Mouse (Mus musculus) cerebellum, adult 2 months (tissue): ENCODE measurements around the gene Ptcd1. TPM values are rescaled to one million over a fixed set of nuclear protein-coding genes. Genes with fewer than 3 reads are reported as not detected.
"Not testable (repeated sequence)": the region's sequence is repeated elsewhere in the genome, so short reads cannot be mapped to it uniquely, and the experiment has no call there.

ENCODE experiments used
- DNase-seq, 2 experiments: peaks; one replicate each; pipeline ENCODE4 v3.0.0; 2021
- H3K27ac ChIP-seq: fragments of 200-500 bp; 2 replicates; pipeline ENCODE4 v1.5.1; 2012; ENCODE audit warnings: low read length, control low read depth, inconsistent platforms; ENCODE audit not compliant: insufficient read depth
- H3K27me3 ChIP-seq: fragments of 200-500 bp; 2 replicates; pipeline ENCODE4 v1.6.1; 2012; ENCODE audit warnings: inconsistent platforms, mild to moderate bottlenecking, low read length, moderate library complexity; ENCODE audit not compliant: control insufficient read depth, insufficient read depth
- H3K4me1 ChIP-seq: fragments of 200-500 bp; 2 replicates; pipeline ENCODE4 v1.6.1; 2011; ENCODE audit warnings: low read length; ENCODE audit not compliant: control insufficient read depth, insufficient read depth
- H3K4me3 ChIP-seq: fragments of 200-500 bp; replicated peaks from 2 replicates; pipeline ENCODE3; 2011; ENCODE audit warnings: mild to moderate bottlenecking, low read depth, low read length, control low read depth; ENCODE audit not compliant: insufficient read depth
- CTCF ChIP-seq: fragments of 200-500 bp; IDR thresholded peaks from 2 replicates; pipeline ENCODE4 v1.5.1; 2011; ENCODE audit warnings: low read depth, mild to moderate bottlenecking, control low read depth, low read length, moderate library complexity, borderline replicate concordance; ENCODE audit not compliant: insufficient read depth
- POLR2A ChIP-seq: fragments of 200-500 bp; IDR thresholded peaks from 2 replicates; pipeline ENCODE4 v1.6.1; 2011; ENCODE audit warnings: low read length, control low read depth, borderline replicate concordance; ENCODE audit not compliant: insufficient read depth
- WGBS: fragments of 180-500 bp; shearing (Covaris S2); methylation state at CpG from one replicate; pipeline ENCODE4 v1.1.7; 2018; 5-methylcytosine and 5-hydroxymethylcytosine counted together
- polyA plus RNA-seq: library from polyadenylated mRNA; depleted of rRNA; stranded (reverse); fragments of >200 nt; gene quantifications from 2 replicates; pipeline ENCODE4 v1.2.3, GENCODE M21; 2012

Gene Ptcd1
- polyA plus RNA-seq, 1 experiment, result 20.2 TPM

GRCm38 (mm10) chr5:145149294-145149693, 17.6 kb downstream of the Ptcd1 start:
- no peak overlapping the region for H3K4me3 ChIP-seq
- DNase-seq, result no peak
- no peaks in the 10 kb centered on the region for H3K27me3 ChIP-seq
- no peaks in the 10 kb centered on the region for H3K4me1 ChIP-seq
- TF ChIP-seq POLR2A (no peak), CTCF (no peak)
- 88% methylated on average over 6 of the region's 6 CpGs for WGBS
- no peak overlapping the region for H3K27ac ChIP-seq

GRCm38 (mm10) chr5:145147748-145148147, 19.2 kb downstream of the Ptcd1 start:
- 86% methylated on average over 5 of the region's 5 CpGs for WGBS

GRCm38 (mm10) chr5:145140611-145141010, 26.3 kb downstream of the Ptcd1 start:
- peak overlapping the region; percentile 98 for H3K4me3 ChIP-seq
- DNase-seq, result no peak
- WGBS, result under 1% methylated on average over 18 of the region's 18 CpGs
- peak overlapping the region; percentile 90 for H3K27ac ChIP-seq
- TF ChIP-seq POLR2A (no peak), CTCF (no peak)
- H3K4me1 ChIP-seq, result no peaks in the 10 kb centered on the region
- no peaks in the 10 kb centered on the region for H3K27me3 ChIP-seq

More at GRCm38 (mm10) chr5:145147748-145148147, 19.2 kb downstream of the Ptcd1 start:
- TF ChIP-seq POLR2A (no peak), CTCF (no peak)
- Histone ChIP-seq H3K27ac (no peak overlapping the region), H3K4me3 (no peak overlapping the region), H3K27me3 (no peaks in the 10 kb centered on the region), H3K4me1 (no peaks in the 10 kb centered on the region)
- no peak for DNase-seq

- Histone ChIP-seq H3K4me3 (peak within 1 kb of the TSS; percentile 98), H3K27ac (peak within 1 kb of the TSS; percentile 90), H3K27me3 (no peaks in the 10 kb centered on the region), H3K4me1 (no peaks in the 10 kb centered on the region)
- DNase-seq, result peak; percentile 95 to 98
- TF ChIP-seq POLR2A (peak; percentile 82), CTCF (no peak)
- WGBS, result under 1% methylated on average over 83 of the region's 84 CpGs
These were observed 27.1 kb downstream of the Ptcd1 start, which contains the start of the genes Pdap1 and Bud31 for GRCm38 (mm10) chr5:145139571-145140519. Gene Pdap1, minus strand, starts transcription at chr5:145140238. Gene Bud31, plus strand, starts transcription at chr5:145140362.

- peak overlapping the region; percentile 98 for H3K4me3 ChIP-seq
- no peak overlapping the region for H3K27ac ChIP-seq
- no peak for DNase-seq
- no peaks in the 10 kb centered on the region for H3K4me1 ChIP-seq
- 1% methylated on average over 6 of the region's 6 CpGs for WGBS
- no peaks in the 10 kb centered on the region for H3K27me3 ChIP-seq
- no peak for TF ChIP-seq POLR2A
- no peak for TF ChIP-seq CTCF
These were observed 28.1 kb downstream of the Ptcd1 start for GRCm38 (mm10) chr5:145138836-145139235.

- not testable (repeated sequence) for DNase-seq, H3K27ac ChIP-seq, H3K4me3 ChIP-seq, H3K4me1 ChIP-seq, H3K27me3 ChIP-seq
- WGBS, result 92% methylated on average over 6 of the region's 6 CpGs
These were observed 33.6 kb downstream of the Ptcd1 start for GRCm38 (mm10) chr5:145133275-145133674.

- Histone ChIP-seq H3K27ac (no peak overlapping the region), H3K27me3 (no peaks in the 10 kb centered on the region), H3K4me3 (no peak overlapping the region), H3K4me1 (no peaks in the 10 kb centered on the region; the same call in 1 of the 2 replicates)
- TF ChIP-seq POLR2A (no peak), CTCF (no peak)
- WGBS, result 69% methylated on average over 3 of the region's 3 CpGs
- no peak for DNase-seq
These were observed 35.9 kb downstream of the Ptcd1 start for GRCm38 (mm10) chr5:145130995-145131394.

GRCm38 (mm10) chr5:145130191-145130590, 36.7 kb downstream of the Ptcd1 start:
- H3K27ac ChIP-seq, result no peak overlapping the region
- no peak for DNase-seq
- no peaks in the 10 kb centered on the region; the same call in 1 of the 2 replicates for H3K4me1 ChIP-seq
- TF ChIP-seq POLR2A, result no peak
- TF ChIP-seq CTCF, result no peak
- 64% methylated on average over 11 of the region's 11 CpGs for WGBS
- H3K4me3 ChIP-seq, result no peak overlapping the region
- H3K27me3 ChIP-seq, result no peaks in the 10 kb centered on the region

- DNase-seq, H3K27ac ChIP-seq, H3K4me3 ChIP-seq, H3K27me3 ChIP-seq, H3K4me1 ChIP-seq: not testable (repeated sequence)
- WGBS, result 79% methylated on average over 6 of the region's 6 CpGs
These were observed 37.1 kb downstream of the Ptcd1 start for GRCm38 (mm10) chr5:145129773-145130172.
